Mouse (Mus musculus) embryonic facial prominence, embryonic 11.5 days (tissue): ENCODE measurements around the gene Mkrn2. TPM values are rescaled to one million over a fixed set of nuclear protein-coding genes. Genes with fewer than 3 reads are reported as not detected.

Source experiments
- ATAC-seq: fragments of 200-750 bp; cut with Nextera tagmentation; replicated peaks from 2 replicates; pipeline ENCODE4 v1.8.0; 2017; ENCODE audit warnings: low read depth; ENCODE audit not compliant: insufficient number of reproducible peaks, low FRiP score, low TSS enrichment
- DNase-seq: peaks from one replicate; pipeline ENCODE4 v3.0.0-alpha.2; 2015; ENCODE audit warnings: low spot score
- H3K27ac ChIP-seq: fragments of 300-500 bp; sonication (generic); replicated peaks from 2 replicates; pipeline ENCODE4 v1.5.1; 2014; ENCODE audit warnings: mild to moderate bottlenecking, low read depth, low read length, control low read depth
- H3K27me3 ChIP-seq: fragments of 300-500 bp; sonication (generic); 2 replicates; pipeline ENCODE4 v1.6.1; 2014; ENCODE audit warnings: mild to moderate bottlenecking, low read length, moderate library complexity, mixed read lengths; ENCODE audit not compliant: control insufficient read depth, insufficient read depth
- H3K36me3 ChIP-seq: fragments of 300-500 bp; sonication (generic); replicated peaks from 2 replicates; pipeline ENCODE4 v1.6.1; 2014; ENCODE audit warnings: low read depth, mild to moderate bottlenecking, low read length, moderate library complexity, mixed read lengths; ENCODE audit not compliant: control insufficient read depth, insufficient read depth
- H3K4me1 ChIP-seq: fragments of 300-500 bp; sonication (generic); 2 replicates; pipeline ENCODE4 v1.6.1; 2014; ENCODE audit warnings: low read length, mixed read lengths; ENCODE audit not compliant: control insufficient read depth, insufficient read depth
- H3K4me2 ChIP-seq: fragments of 300-500 bp; sonication (generic); 2 replicates; pipeline ENCODE4 v1.6.1; 2014; ENCODE audit warnings: low read depth, mild to moderate bottlenecking, control low read depth, low read length, moderate library complexity
- H3K4me3 ChIP-seq: fragments of 300-500 bp; sonication (generic); 2 replicates; pipeline ENCODE4 v1.5.1; 2014; ENCODE audit warnings: low read depth, low read length, control low read depth
- H3K9ac ChIP-seq: fragments of 300-500 bp; sonication (generic); replicated peaks from 2 replicates; pipeline ENCODE4 v1.6.1; 2014; ENCODE audit warnings: mild to moderate bottlenecking, control low read depth, low read length
- H3K9me3 ChIP-seq: fragments of 300-500 bp; sonication (generic); replicated peaks from 2 replicates; pipeline ENCODE4 v1.6.1; 2016; ENCODE audit warnings: mild to moderate bottlenecking, low read length, inconsistent platforms, mixed read lengths; ENCODE audit not compliant: control insufficient read depth
- WGBS: fragments of 180-500 bp; shearing (Covaris S2); extraction: QIAGEN DNeasy Blood & Tissue Kit; methylation state at CpG from one replicate; pipeline ENCODE4 v1.1.7; 2014; 5-methylcytosine and 5-hydroxymethylcytosine counted together
- polyA plus RNA-seq: library from polyadenylated mRNA; unstranded; fragments of >200 nt; fragmentation: Nextera tagmentation; extraction: Ambion mirVana; gene quantifications from 2 replicates; pipeline ENCODE4 v1.2.1, GENCODE M21; 2014

Mkrn2 gene
- polyA plus RNA-seq, 1 experiment from 2014 or later, result 28.1 TPM

GRCm38 (mm10) chr6:115643315-115643714, 41.6 kb downstream of the Mkrn2 start:
- Histone ChIP-seq H3K27me3 (no peaks in the 10 kb centered on the region), H3K36me3 (no peaks in the 10 kb centered on the region), H3K4me3 (no peak overlapping the region), H3K4me2 (no peak overlapping the region), H3K9ac (no peak overlapping the region), H3K9me3 (no peaks in the 10 kb centered on the region), H3K4me1 (no peaks in the 10 kb centered on the region), H3K27ac (no peak overlapping the region)
- 58% methylated on average over 1 of the region's 1 CpGs for WGBS
- no peak for DNase-seq
- no peak for ATAC-seq

GRCm38 (mm10) chr6:115649792-115650365, 48.2 kb downstream of the Mkrn2 start:
- no peak overlapping the region for H3K4me3 ChIP-seq
- H3K9ac ChIP-seq, result no peak overlapping the region
- no peaks in the 10 kb centered on the region for H3K36me3 ChIP-seq
- ATAC-seq (no peak), DNase-seq (no peak)
- H3K27me3 ChIP-seq, result no peaks in the 10 kb centered on the region
- no peak overlapping the region for H3K4me2 ChIP-seq
- no peaks in the 10 kb centered on the region for H3K4me1 ChIP-seq
- no peaks in the 10 kb centered on the region for H3K9me3 ChIP-seq
- no peak overlapping the region for H3K27ac ChIP-seq
- WGBS, result 90% methylated on average over 1 of the region's 1 CpGs

GRCm38 (mm10) chr6:115650476-115651427, 49.0 kb downstream of the Mkrn2 start:
- WGBS, result 53% methylated on average over 5 of the region's 5 CpGs
- DNase-seq, result no peak
- Histone ChIP-seq H3K9ac (no peak overlapping the region), H3K4me3 (no peak overlapping the region), H3K4me1 (no peaks in the 10 kb centered on the region), H3K36me3 (no peaks in the 10 kb centered on the region), H3K27ac (no peak overlapping the region), H3K9me3 (no peaks in the 10 kb centered on the region), H3K4me2 (no peak overlapping the region), H3K27me3 (no peaks in the 10 kb centered on the region)
- ATAC-seq, result no peak; the same call in 1 of the 2 replicates

DNA sequence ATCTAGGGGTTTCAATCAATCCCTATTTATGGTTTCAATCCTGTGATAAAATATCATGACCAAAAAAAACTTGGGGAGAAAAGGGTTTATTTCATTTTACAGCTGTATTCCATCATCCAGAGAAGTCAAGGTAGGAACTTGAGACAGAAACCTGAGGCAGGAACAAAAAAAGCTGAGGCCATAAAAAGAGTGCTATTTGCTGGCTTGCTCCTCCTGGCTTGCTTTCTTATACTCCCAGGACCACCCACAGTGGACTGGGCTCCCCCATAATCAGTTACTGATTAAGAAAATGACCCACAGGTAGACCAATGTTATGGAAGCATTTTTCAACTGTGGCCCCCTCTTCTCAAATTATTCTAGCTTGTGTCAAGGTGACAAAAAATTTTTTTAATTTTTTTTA, 50.0 kb downstream of the Mkrn2 start:
- no peaks in the 10 kb centered on the region for H3K4me1 ChIP-seq
- H3K27ac ChIP-seq, result no peak overlapping the region
- no peak overlapping the region for H3K4me2 ChIP-seq
- H3K36me3 ChIP-seq, result no peaks in the 10 kb centered on the region
- H3K9ac ChIP-seq, result no peak overlapping the region
- peak; percentile 25 for DNase-seq
- no peaks in the 10 kb centered on the region for H3K27me3 ChIP-seq
- no peaks in the 10 kb centered on the region for H3K9me3 ChIP-seq
- ATAC-seq, result no peak
- no peak overlapping the region for H3K4me3 ChIP-seq

DNA sequence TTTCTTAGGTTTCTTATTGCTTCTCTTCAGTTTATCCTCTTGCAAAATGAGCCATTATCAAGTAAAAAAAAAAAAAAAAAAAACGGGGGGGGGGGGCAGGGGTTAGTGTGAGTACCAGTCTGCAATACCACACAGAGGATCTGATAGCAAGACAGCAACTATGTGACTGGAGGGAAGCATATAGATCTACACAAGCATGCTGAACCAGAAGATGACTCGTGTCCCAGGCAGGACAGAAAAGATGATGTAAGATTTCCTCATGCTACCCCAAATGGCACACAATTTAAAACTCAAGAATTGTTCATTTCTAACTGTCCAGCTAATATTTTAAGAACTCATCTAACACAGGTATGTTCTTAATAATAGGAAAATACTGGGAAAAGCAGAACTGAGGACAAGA, 52.2 kb downstream of the Mkrn2 start:
- H3K9ac ChIP-seq, result no peak overlapping the region
- no peak overlapping the region for H3K27ac ChIP-seq
- H3K36me3 ChIP-seq, result no peaks in the 10 kb centered on the region
- no peak overlapping the region for H3K4me2 ChIP-seq
- H3K4me3 ChIP-seq, result no peak overlapping the region
- H3K27me3 ChIP-seq, result no peaks in the 10 kb centered on the region
- DNase-seq (no peak), ATAC-seq (no peak)
- H3K9me3 ChIP-seq, result no peaks in the 10 kb centered on the region
- 47% methylated on average over 2 of the region's 2 CpGs for WGBS
- no peaks in the 10 kb centered on the region for H3K4me1 ChIP-seq

DNA sequence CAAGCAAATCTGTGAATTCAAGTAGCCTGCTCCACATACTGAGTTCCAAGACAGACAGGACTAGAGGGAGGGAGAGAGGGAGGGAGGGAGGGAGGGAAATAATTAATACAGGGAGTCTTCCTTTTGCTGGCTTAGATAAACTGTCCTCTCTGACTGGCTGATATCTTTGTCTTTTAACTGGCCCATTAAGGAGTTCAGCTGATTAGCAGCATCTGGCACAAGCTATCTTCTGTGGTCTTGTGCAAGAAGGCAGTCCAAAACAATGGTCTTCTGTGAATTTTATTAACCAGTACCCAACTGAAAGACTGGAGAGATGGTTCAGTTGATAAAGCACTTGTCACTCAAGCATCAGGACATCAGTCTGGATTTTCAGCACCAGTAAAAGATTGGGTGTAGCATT, 57.1 kb downstream of the Mkrn2 start:
- no peak overlapping the region for H3K4me2 ChIP-seq
- H3K4me3 ChIP-seq, result no peak overlapping the region
- no peaks in the 10 kb centered on the region for H3K27me3 ChIP-seq
- no peaks in the 10 kb centered on the region for H3K36me3 ChIP-seq
- H3K4me1 ChIP-seq, result no peaks in the 10 kb centered on the region
- H3K9ac ChIP-seq, result no peak overlapping the region
- ATAC-seq, result no peak
- no peak for DNase-seq
- H3K27ac ChIP-seq, result no peak overlapping the region
- no peaks in the 10 kb centered on the region for H3K9me3 ChIP-seq

DNA sequence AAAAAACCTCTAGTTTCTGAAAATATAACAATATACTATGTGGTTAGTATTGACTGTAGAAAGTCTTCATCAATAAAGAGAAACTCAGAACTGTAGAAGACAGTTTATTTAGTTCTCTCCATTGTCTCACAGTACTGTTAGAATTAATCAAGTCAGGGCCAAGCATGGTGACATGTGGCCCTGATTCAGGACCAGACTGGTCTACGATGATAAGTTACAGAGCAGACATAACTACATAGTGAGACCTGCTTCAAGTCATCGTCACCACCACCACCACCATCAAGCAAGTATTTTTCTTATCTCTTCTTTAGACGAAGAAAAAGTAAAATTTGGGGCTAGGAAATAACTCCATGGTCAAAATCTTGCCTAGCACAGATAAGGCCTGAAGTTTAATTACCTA, 62.6 kb downstream of the Mkrn2 start:
- WGBS, result 92% methylated on average over 3 of the region's 3 CpGs
- H3K27ac ChIP-seq, result no peak overlapping the region
- H3K27me3 ChIP-seq, result no peaks in the 10 kb centered on the region
- H3K9me3 ChIP-seq, result no peaks in the 10 kb centered on the region
- no peaks in the 10 kb centered on the region for H3K36me3 ChIP-seq
- H3K4me3 ChIP-seq, result no peak overlapping the region
- DNase-seq (no peak), ATAC-seq (no peak)
- H3K9ac ChIP-seq, result no peak overlapping the region
- H3K4me1 ChIP-seq, result no peaks in the 10 kb centered on the region
- no peak overlapping the region for H3K4me2 ChIP-seq

- Histone ChIP-seq H3K27me3 (no peaks in the 10 kb centered on the region), H3K4me3 (no peak overlapping the region), H3K9ac (no peak overlapping the region), H3K4me1 (no peaks in the 10 kb centered on the region), H3K4me2 (no peak overlapping the region), H3K9me3 (no peaks in the 10 kb centered on the region), H3K36me3 (no peaks in the 10 kb centered on the region), H3K27ac (no peak overlapping the region)
- ATAC-seq (no peak), DNase-seq (no peak)
- WGBS, result 87% methylated on average over 4 of the region's 4 CpGs
Measured at GRCm38 (mm10) chr6:115666641-115667040, 64.9 kb downstream of the Mkrn2 start.
